Mouse (Mus musculus): ENCODE measurements at regions not wholly inside any gene's neighbourhood (a gene's known extent, or its start where the extent isn't known, plus 50 kb on each side); places are given as distances from the start of the nearest gene placed in this dataset.

GRCm38 (mm10) chr8:26533444-26534421, 414.4 kb downstream of the Gm45692 start:
- Histone ChIP-seq H3K27me3 (ENCODE audit: control insufficient read depth, insufficient read depth, low read length) (peaks cover 4% of the 10 kb centered on the region; the same call in 1 of the 2 replicates), H3K36me3 (ENCODE audit: control insufficient read depth, insufficient read depth, low read length) (no peaks in the 10 kb centered on the region), H3K9me3 (replicated peaks; ENCODE audit: control insufficient read depth, low read length) (no peaks in the 10 kb centered on the region), H3K9ac (ENCODE audit: low read depth, low read length) (no peak overlapping the region), H3K4me2 (peak overlapping the region; percentile 29), H3K4me3 (ENCODE audit: low read depth, low read length) (no peak overlapping the region), H3K4me1 (ENCODE audit: control insufficient read depth, insufficient read depth, low read length) (no peaks in the 10 kb centered on the region), H3K27ac (ENCODE audit: low read depth, low read length) (no peak overlapping the region)
- 42% methylated on average over 22 of the region's 22 CpGs for WGBS (ENCODE audit: insufficient replicate concordance)
- ATAC-seq (replicated peaks; ENCODE audit: insufficient number of reproducible peaks, low FRiP score, low TSS enrichment): no peak

DNA sequence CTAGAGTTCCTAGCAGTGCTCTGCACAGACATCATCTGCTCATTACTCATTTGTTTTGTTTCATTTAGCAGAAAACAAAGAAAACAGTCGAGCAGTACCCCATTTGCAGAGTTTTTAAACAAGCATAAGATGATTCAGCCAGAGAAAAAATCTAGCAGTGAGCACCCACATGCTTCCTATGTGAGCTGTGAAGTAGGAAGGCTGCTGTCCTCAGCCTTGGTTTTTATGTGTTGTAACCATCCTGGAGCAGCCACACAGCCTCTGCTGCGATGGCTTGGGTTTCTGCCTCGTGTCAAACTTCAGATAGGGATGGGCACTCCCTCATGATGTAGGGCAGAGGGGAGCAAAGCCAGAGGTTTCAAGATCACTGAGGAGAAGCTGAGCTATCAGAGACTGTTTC, 416.5 kb downstream of the Gm45692 start:
- WGBS (ENCODE audit: insufficient replicate concordance): 28% methylated on average over 3 of the region's 3 CpGs
- Histone ChIP-seq H3K4me3 (ENCODE audit: low read depth, low read length) (no peak overlapping the region), H3K27me3 (ENCODE audit: control insufficient read depth, insufficient read depth, low read length) (peaks cover 4% of the 10 kb centered on the region; the same call in 1 of the 2 replicates), H3K36me3 (ENCODE audit: control insufficient read depth, insufficient read depth, low read length) (no peaks in the 10 kb centered on the region), H3K27ac (ENCODE audit: low read depth, low read length) (no peak overlapping the region), H3K4me2 (no peak overlapping the region), H3K9ac (ENCODE audit: low read depth, low read length) (no peak overlapping the region), H3K9me3 (replicated peaks; ENCODE audit: control insufficient read depth, low read length) (no peaks in the 10 kb centered on the region), H3K4me1 (ENCODE audit: control insufficient read depth, insufficient read depth, low read length) (no peaks in the 10 kb centered on the region)
- no peak for ATAC-seq (replicated peaks; ENCODE audit: insufficient number of reproducible peaks, low FRiP score, low TSS enrichment)

- ATAC-seq (replicated peaks; ENCODE audit: insufficient number of reproducible peaks, low FRiP score, low TSS enrichment): no peak
- no peaks in the 10 kb centered on the region for H3K36me3 ChIP-seq (ENCODE audit: control insufficient read depth, insufficient read depth, low read length)
- WGBS (ENCODE audit: insufficient replicate concordance): 63% methylated on average over 5 of the region's 5 CpGs
Measured at GRCm38 (mm10) chr8:26553691-26554090, 423.4 kb upstream of the Zfp703 start.

GRCm38 (mm10) chr8:26559196-26559595, 417.9 kb upstream of the Zfp703 start:
- Histone ChIP-seq H3K27me3 (ENCODE audit: control insufficient read depth, insufficient read depth, low read length) (no peaks in the 10 kb centered on the region), H3K36me3 (ENCODE audit: control insufficient read depth, insufficient read depth, low read length) (no peaks in the 10 kb centered on the region), H3K27ac (ENCODE audit: low read depth, low read length) (no peak overlapping the region), H3K4me2 (no peak overlapping the region), H3K4me3 (ENCODE audit: low read depth, low read length) (no peak overlapping the region), H3K9me3 (replicated peaks; ENCODE audit: control insufficient read depth, low read length) (no peaks in the 10 kb centered on the region), H3K9ac (ENCODE audit: low read depth, low read length) (no peak overlapping the region), H3K4me1 (ENCODE audit: control insufficient read depth, insufficient read depth, low read length) (peaks cover 4% of the 10 kb centered on the region; the same call in 1 of the 2 replicates)
- WGBS (ENCODE audit: insufficient replicate concordance): 76% methylated on average over 5 of the region's 5 CpGs
- ATAC-seq (replicated peaks; ENCODE audit: insufficient number of reproducible peaks, low FRiP score, low TSS enrichment): no peak

More at GRCm38 (mm10) chr8:26553691-26554090, 423.4 kb upstream of the Zfp703 start:
- H3K27ac ChIP-seq (ENCODE audit: low read depth, low read length): no peak overlapping the region
- no peak overlapping the region for H3K9ac ChIP-seq (ENCODE audit: low read depth, low read length)
- no peak overlapping the region for H3K4me3 ChIP-seq (ENCODE audit: low read depth, low read length)
- H3K27me3 ChIP-seq (ENCODE audit: control insufficient read depth, insufficient read depth, low read length): no peaks in the 10 kb centered on the region
- no peak overlapping the region for H3K4me2 ChIP-seq
- H3K4me1 ChIP-seq (ENCODE audit: control insufficient read depth, insufficient read depth, low read length): no peaks in the 10 kb centered on the region
- H3K9me3 ChIP-seq (replicated peaks; ENCODE audit: control insufficient read depth, low read length): no peaks in the 10 kb centered on the region

GRCm38 (mm10) chr8:26563151-26563550, 414.0 kb upstream of the Zfp703 start:
- H3K9ac ChIP-seq (ENCODE audit: low read depth, low read length): no peak overlapping the region
- H3K4me2 ChIP-seq: no peak overlapping the region
- H3K27me3 ChIP-seq (ENCODE audit: control insufficient read depth, insufficient read depth, low read length): no peaks in the 10 kb centered on the region
- no peak for ATAC-seq (replicated peaks; ENCODE audit: insufficient number of reproducible peaks, low FRiP score, low TSS enrichment)
- no peak overlapping the region for H3K27ac ChIP-seq (ENCODE audit: low read depth, low read length)
- no peaks in the 10 kb centered on the region for H3K9me3 ChIP-seq (replicated peaks; ENCODE audit: control insufficient read depth, low read length)
- H3K4me1 ChIP-seq (ENCODE audit: control insufficient read depth, insufficient read depth, low read length): peaks cover 4% of the 10 kb centered on the region; the same call in 1 of the 2 replicates
- H3K36me3 ChIP-seq (ENCODE audit: control insufficient read depth, insufficient read depth, low read length): no peaks in the 10 kb centered on the region
- no peak overlapping the region for H3K4me3 ChIP-seq (ENCODE audit: low read depth, low read length)
- WGBS (ENCODE audit: insufficient replicate concordance): 84% methylated on average over 2 of the region's 2 CpGs

DNA sequence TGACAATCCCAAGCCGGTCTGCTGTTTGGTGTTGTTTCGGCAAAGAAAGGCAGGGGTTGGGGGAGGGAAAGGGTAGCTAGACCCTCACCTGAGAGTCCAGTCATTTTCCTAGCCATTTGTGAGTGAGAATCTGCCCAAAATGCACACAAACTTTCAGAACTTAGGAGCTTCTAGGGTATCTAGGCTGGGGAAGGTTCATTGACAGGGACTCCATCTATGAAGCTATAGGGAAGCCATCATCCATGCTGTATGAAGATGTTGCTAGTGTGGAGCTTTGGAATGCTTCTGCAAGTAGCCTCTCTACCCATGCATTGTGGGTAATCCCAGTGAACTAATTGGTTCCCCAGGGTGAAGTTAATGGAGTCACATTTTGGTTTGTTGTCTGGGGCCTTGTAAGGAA, 412.9 kb upstream of the Zfp703 start:
- Histone ChIP-seq H3K9me3 (replicated peaks; ENCODE audit: control insufficient read depth, low read length) (no peaks in the 10 kb centered on the region), H3K4me1 (ENCODE audit: control insufficient read depth, insufficient read depth, low read length) (peaks cover 4% of the 10 kb centered on the region; the same call in 1 of the 2 replicates), H3K27ac (ENCODE audit: low read depth, low read length) (no peak overlapping the region), H3K9ac (ENCODE audit: low read depth, low read length) (no peak overlapping the region), H3K36me3 (ENCODE audit: control insufficient read depth, insufficient read depth, low read length) (no peaks in the 10 kb centered on the region), H3K4me2 (no peak overlapping the region), H3K4me3 (ENCODE audit: low read depth, low read length) (no peak overlapping the region), H3K27me3 (ENCODE audit: control insufficient read depth, insufficient read depth, low read length) (no peaks in the 10 kb centered on the region)
- ATAC-seq (replicated peaks; ENCODE audit: insufficient number of reproducible peaks, low FRiP score, low TSS enrichment): no peak
- WGBS (ENCODE audit: insufficient replicate concordance): 79% methylated on average over 2 of the region's 2 CpGs

DNA sequence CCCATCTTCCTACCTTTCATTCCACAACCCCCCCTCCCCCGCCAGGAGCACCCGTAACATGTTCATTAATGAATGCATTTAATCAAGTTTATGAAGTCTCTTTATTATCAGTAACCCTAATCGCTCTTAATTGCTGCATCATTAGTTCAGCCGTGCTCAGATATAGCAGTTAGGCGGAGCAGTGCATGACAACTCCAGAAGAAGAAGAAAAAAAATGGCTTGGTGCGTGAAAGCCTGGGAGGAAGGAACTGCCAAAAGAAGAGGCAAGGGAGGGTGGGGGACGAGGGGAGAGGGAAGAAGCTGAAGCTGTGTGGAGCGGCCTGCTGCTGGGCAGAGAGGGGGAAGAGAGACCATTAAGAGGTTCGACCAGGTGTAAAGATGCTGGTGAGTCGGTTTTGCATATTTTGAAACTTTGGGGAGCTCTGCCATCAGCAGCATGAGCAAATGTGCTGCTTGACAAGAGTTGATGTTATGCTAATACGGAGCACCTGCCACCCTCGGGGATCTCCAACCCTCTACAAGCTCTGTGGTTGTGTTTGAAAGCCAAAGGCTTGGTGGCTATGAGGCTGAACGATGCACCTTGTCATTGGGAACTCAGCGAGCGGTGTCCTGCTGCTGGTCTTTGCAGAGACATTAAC, 408.6 kb upstream of the Zfp703 start:
- no peaks in the 10 kb centered on the region for H3K4me1 ChIP-seq (ENCODE audit: control insufficient read depth, insufficient read depth, low read length)
- no peaks in the 10 kb centered on the region for H3K9me3 ChIP-seq (replicated peaks; ENCODE audit: control insufficient read depth, low read length)
- no peak overlapping the region for H3K4me2 ChIP-seq
- no peaks in the 10 kb centered on the region for H3K36me3 ChIP-seq (ENCODE audit: control insufficient read depth, insufficient read depth, low read length)
- H3K9ac ChIP-seq (ENCODE audit: low read depth, low read length): no peak overlapping the region
- ATAC-seq (replicated peaks; ENCODE audit: insufficient number of reproducible peaks, low FRiP score, low TSS enrichment): no peak
- WGBS (ENCODE audit: insufficient replicate concordance): 64% methylated on average over 15 of the region's 15 CpGs
- no peak overlapping the region for H3K4me3 ChIP-seq (ENCODE audit: low read depth, low read length)
- no peaks in the 10 kb centered on the region for H3K27me3 ChIP-seq (ENCODE audit: control insufficient read depth, insufficient read depth, low read length)
- no peak overlapping the region for H3K27ac ChIP-seq (ENCODE audit: low read depth, low read length)

DNA sequence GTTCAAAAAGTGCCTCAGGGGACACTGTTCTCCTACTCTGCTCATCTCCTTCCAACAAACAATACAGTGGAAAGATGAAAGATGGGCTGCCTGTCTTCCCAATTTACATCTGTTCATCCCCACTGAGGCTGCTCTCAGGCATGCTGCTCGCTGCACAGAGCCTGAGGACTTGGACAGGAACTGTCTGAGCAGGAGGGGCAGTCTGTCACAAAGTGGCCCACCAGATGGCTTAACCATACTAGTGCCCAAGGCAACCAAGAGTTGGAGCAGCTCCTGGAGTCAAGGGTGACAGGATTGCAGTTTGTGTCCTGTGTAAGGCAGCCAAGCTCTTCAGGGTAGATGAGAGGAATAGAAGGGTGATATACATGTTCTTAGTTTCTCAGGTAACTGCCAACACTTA, 388.3 kb upstream of the Zfp703 start:
- no peak overlapping the region for H3K4me3 ChIP-seq (ENCODE audit: low read depth, low read length)
- ATAC-seq (replicated peaks; ENCODE audit: insufficient number of reproducible peaks, low FRiP score, low TSS enrichment): no peak
- H3K4me1 ChIP-seq (ENCODE audit: control insufficient read depth, insufficient read depth, low read length): no peaks in the 10 kb centered on the region
- H3K9ac ChIP-seq (ENCODE audit: low read depth, low read length): no peak overlapping the region
- no peaks in the 10 kb centered on the region for H3K36me3 ChIP-seq (ENCODE audit: control insufficient read depth, insufficient read depth, low read length)
- WGBS (ENCODE audit: insufficient replicate concordance): 71% methylated on average over 1 of the region's 1 CpGs
- H3K4me2 ChIP-seq: no peak overlapping the region
- H3K9me3 ChIP-seq (replicated peaks; ENCODE audit: control insufficient read depth, low read length): no peaks in the 10 kb centered on the region
- no peaks in the 10 kb centered on the region for H3K27me3 ChIP-seq (ENCODE audit: control insufficient read depth, insufficient read depth, low read length)
- H3K27ac ChIP-seq (ENCODE audit: low read depth, low read length): no peak overlapping the region
